Mouse (Mus musculus): ENCODE data around the gene Dtnb.

The Dtnb gene

GRCm38 (mm10) chr12:3572581-3573397 is 608 bp downstream of the Dtnb start:
- ATAC-seq (ENCODE audit: low TSS enrichment), result peak; percentile 30

GRCm38 (mm10) chr12:3573410-3573809 is 1.2 kb downstream of the Dtnb start:
- no peak for ATAC-seq (ENCODE audit: low TSS enrichment)

- no peak for ATAC-seq (ENCODE audit: low TSS enrichment)
These were observed 2.5 kb downstream of the Dtnb start for GRCm38 (mm10) chr12:3574670-3575069.

- ATAC-seq (ENCODE audit: low TSS enrichment), result no peak
These were observed 7.9 kb downstream of the Dtnb start for GRCm38 (mm10) chr12:3579958-3580530.

GRCm38 (mm10) chr12:3582604-3583003 is 10.4 kb downstream of the Dtnb start:
- no peak for ATAC-seq (ENCODE audit: low TSS enrichment)

GRCm38 (mm10) chr12:3585525-3585924 is 13.3 kb downstream of the Dtnb start:
- no peak for ATAC-seq (ENCODE audit: low TSS enrichment)

DNA sequence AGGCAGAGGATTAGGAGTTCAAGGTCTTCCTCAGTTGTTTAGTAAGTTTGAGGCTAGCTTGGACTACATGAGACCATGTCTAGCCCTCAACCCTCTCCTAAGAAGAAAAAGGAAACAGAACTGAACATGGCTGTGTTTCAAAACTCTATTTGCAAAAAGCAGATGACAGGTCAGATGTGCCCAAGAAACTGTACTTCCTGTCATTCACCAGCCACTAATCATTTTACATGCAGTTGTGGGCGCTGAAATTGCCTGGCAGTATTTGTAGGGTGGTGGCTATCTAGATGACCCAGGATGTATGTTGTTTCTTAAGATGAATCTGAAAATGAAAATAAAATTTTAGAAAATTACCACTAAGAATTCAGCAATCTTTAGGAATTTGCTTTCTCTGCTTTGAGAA is 14.8 kb downstream of the Dtnb start:
- no peak for ATAC-seq (ENCODE audit: low TSS enrichment)

DNA sequence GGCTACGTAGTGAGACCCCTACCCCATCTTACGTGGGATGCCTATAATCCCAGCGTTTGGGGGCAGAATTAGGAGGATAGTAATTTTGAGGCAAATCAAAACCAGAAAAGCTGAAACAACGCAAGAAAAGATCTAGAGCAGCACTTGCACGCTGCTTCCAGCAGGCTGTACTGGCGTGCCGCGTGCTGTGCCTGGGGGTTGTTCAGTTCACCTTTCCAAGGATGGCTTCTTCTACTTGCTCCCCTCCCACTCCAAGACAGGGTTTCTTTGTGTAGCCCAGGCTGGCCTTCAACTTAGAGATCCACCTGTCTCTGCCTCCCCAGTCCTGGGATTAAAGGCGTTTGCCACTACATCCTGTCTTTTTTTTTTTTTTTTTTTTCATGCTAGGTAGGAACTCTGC is 17.9 kb downstream of the Dtnb start:
- no peak for ATAC-seq (ENCODE audit: low TSS enrichment)

DNA sequence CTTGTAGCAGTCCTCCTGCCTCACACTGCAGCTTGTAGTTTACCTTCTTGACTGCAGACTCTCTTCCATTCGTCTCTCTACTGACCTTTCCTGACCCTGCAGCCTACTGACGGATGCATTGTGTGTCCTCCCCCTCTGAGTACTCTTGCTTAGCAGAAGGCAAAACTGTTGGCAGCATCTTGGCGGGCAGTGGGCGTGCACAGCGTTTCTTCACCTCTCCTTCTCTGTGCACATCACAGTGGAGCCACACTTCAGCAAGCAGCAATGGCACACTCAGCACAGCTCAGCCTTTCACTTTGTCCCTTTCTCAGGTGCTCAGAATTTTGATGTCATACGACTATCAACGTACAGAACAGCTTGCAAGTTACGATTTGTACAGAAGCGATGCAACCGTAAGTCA is 19.4 kb downstream of the Dtnb start:
- peak; percentile 78 for ATAC-seq (ENCODE audit: low TSS enrichment)

DNA sequence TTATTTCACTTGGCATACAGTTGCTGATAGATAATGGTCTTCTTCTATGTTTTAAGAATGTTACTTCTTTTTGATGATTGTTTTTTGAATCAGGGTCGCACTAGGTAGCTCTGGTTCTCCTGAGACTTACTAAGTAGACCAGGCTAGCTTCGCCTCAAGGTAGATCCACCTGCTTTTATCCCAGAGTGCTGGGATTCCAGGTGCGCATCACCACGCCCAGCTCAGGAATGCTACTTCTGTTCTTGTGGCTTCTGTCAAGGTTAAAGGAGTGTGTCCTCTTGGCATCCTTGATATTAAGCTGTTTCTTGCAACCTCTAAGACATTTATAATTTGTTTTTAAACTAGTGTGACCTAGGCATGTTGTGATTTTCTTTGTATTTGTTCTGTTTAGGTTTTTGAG is 30.6 kb downstream of the Dtnb start:
- no peak for ATAC-seq (ENCODE audit: low TSS enrichment)

GRCm38 (mm10) chr12:3606202-3606601 is 34.0 kb downstream of the Dtnb start:
- no peak for ATAC-seq (ENCODE audit: low TSS enrichment)

- ATAC-seq (ENCODE audit: low TSS enrichment), result no peak
These were observed 37.6 kb downstream of the Dtnb start for GRCm38 (mm10) chr12:3609747-3610146.

GRCm38 (mm10) chr12:3611871-3612270 is 39.7 kb downstream of the Dtnb start:
- peak; percentile 74 for ATAC-seq (ENCODE audit: low TSS enrichment)

DNA sequence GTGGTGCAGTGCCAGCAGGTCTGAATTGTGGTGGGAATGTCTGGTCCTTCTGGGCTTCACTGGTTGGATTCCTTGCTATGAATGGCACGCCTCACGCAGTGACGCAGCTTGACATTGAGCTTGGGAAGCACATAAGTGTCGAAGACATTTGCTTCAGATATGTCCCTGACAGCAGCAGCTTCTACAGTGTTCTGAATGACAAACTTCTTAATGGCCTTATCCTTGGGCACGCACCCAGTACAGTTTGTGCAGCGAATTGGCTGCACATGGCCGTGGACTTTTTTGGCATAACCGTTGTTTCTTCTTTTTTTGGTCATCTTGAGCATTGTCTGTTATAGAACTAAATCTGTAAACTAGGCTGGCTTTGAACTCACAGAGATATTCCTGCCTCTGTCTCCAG is 42.9 kb downstream of the Dtnb start:
- ATAC-seq (ENCODE audit: low TSS enrichment), result no peak

GRCm38 (mm10) chr12:3618144-3619020 is 46.2 kb downstream of the Dtnb start:
- ATAC-seq (ENCODE audit: low TSS enrichment), result no peak

DNA sequence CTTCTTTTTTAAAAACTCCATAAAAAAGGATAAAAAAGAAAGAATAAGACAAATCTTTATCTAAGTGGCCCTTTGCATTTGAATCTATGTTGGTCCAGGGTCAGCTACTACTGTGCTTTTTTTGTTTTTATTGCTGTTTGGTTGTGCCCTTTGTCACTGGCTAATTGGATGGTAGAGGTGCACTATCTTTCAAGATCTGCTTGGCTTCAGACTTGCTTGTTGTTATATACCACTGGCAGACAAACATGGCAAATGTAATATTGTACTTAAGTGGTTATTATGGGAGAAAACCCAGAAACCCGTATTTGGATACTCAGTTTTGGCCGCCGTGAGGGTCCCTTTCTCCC is 46.8 kb downstream of the Dtnb start:
- ATAC-seq (ENCODE audit: low TSS enrichment), result no peak

DNA sequence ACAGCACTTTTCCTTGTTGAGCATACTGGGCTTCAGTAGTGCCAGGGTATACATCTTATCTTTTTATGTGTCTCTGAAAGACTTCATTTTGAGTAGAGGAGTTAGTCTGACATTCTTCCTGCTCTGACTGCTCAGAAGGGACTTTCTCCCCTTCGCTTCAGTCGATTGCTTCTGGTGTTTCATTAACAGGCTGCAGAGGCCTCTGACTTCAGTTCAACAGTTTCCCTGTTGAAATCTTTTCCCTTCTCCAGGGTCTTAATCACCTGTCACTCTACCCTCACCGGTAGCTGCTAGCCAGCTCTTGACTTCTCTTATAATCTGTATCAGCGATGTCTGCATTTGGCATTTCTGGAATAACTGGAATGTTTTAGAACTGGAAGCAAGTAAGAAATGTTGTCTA is 54.7 kb downstream of the Dtnb start:
- no peak for ATAC-seq (ENCODE audit: low TSS enrichment)

GRCm38 (mm10) chr12:3641931-3642330 is 69.8 kb downstream of the Dtnb start:
- no peak; the same call in 1 of the 2 replicates for ATAC-seq (ENCODE audit: low TSS enrichment)

DNA sequence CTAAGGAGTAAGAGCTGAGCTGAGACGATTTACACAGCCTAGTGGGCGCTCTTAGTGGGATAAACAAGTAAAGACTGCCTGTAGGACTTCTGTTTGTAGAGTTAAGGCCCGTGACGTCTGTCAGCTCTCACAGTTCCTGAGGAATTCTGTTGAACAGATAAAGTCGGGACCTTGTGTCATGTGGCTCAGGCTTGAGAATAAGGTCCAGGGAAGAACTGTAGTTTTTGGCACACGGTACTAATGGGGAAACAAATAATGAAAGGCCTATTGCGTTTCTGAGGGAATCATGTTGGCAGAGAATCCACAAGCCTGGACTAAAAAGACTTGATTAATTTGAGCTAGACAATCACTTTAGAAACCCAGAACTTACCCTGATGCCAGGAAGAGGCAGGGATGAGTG is 84.6 kb downstream of the Dtnb start:
- no peak for ATAC-seq (ENCODE audit: low TSS enrichment)

DNA sequence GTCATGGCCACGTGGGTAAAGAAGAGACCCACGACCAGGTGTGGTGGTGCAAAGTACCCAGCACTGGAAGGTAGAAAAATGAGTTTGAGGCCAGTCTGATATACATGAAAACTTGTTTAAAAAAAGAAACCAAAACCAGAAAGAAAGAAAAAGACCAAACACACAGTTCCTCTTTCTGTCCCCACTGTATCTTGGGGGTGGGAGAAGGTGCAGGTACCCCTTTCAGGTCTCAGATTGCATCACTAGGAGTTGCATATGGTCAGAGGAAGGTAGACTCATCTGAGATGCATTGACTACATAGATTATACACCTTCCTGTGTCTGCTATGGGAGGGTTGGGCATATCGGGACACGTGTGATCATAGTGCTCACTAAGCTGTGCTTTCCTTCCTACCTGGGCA is 85.1 kb downstream of the Dtnb start:
- ATAC-seq (ENCODE audit: low TSS enrichment), result no peak

DNA sequence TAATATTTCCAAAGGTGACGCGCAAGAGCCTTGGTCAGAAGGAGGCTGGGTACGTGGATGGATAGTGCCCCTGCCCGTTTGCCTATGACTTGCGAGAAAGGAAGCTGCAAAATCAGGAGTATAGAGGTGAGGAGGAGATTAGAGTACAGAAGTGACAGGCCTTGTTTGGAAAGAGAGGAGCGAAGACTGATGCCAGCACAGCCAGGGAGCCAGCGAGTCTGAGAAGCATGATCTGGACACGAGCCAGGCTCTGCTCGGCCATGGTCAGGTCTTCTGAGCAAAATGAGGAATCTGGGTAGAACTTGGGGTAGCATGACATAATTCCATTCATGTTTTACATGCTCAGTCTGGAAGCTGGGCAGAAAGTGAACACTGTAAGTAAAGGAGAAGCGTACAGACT is 85.6 kb downstream of the Dtnb start:
- ATAC-seq (ENCODE audit: low TSS enrichment), result no peak

GRCm38 (mm10) chr12:3659554-3660311 is 87.6 kb downstream of the Dtnb start:
- ATAC-seq (ENCODE audit: low TSS enrichment), result no peak
